Mouse (Mus musculus) neural tube, embryonic 13.5 days (tissue): ENCODE measurements around the gene Tas1r2. TPM values are rescaled to one million over a fixed set of nuclear protein-coding genes. Genes with fewer than 3 reads are reported as not detected.

Source experiments
- ATAC-seq: fragments of 200-750 bp; cut with Nextera tagmentation; 2 replicates; pipeline ENCODE4 v1.8.0; 2017; ENCODE audit warnings: low read depth, mild to moderate bottlenecking, moderate TSS enrichment, moderate library complexity
- H3K27ac ChIP-seq: fragments of 300-500 bp; sonication (generic); replicated peaks from 2 replicates; pipeline ENCODE4 v1.5.1; 2015; ENCODE audit warnings: moderate library complexity, mild to moderate bottlenecking, inconsistent platforms
- H3K27me3 ChIP-seq: fragments of 300-500 bp; sonication (generic); 2 replicates; pipeline ENCODE4 v1.6.1; 2015; ENCODE audit warnings: mild to moderate bottlenecking, inconsistent platforms
- H3K36me3 ChIP-seq: fragments of 300-500 bp; sonication (generic); 2 replicates; pipeline ENCODE4 v1.6.1; 2015; ENCODE audit warnings: mild to moderate bottlenecking, inconsistent platforms
- H3K4me1 ChIP-seq: fragments of 300-500 bp; sonication (generic); replicated peaks from 2 replicates; pipeline ENCODE4 v1.6.1; 2015; ENCODE audit warnings: inconsistent platforms
- H3K4me2 ChIP-seq: fragments of 300-500 bp; sonication (generic); 2 replicates; pipeline ENCODE4 v1.6.1; 2015; ENCODE audit warnings: inconsistent platforms, mild to moderate bottlenecking, moderate library complexity
- H3K4me3 ChIP-seq: fragments of 300-500 bp; sonication (generic); 2 replicates; pipeline ENCODE4 v1.5.1; 2015; ENCODE audit warnings: mild to moderate bottlenecking, inconsistent platforms
- H3K9ac ChIP-seq: fragments of 300-500 bp; sonication (generic); 2 replicates; pipeline ENCODE4 v1.6.1; 2015; ENCODE audit warnings: moderate library complexity, mild to moderate bottlenecking, inconsistent platforms
- H3K9me3 ChIP-seq: fragments of 300-500 bp; sonication (generic); 2 replicates; pipeline ENCODE4 v1.6.1; 2016; ENCODE audit warnings: inconsistent platforms
- WGBS: fragments of 180-500 bp; shearing (Covaris S2); methylation state at CpG from one replicate; pipeline ENCODE4 v1.1.7; 2015; 5-methylcytosine and 5-hydroxymethylcytosine counted together
- microRNA-seq: library from miRNA; unstranded; fragments of <30 nt; microRNA quantifications from one replicate; pipeline ENCODE4, GENCODE M21; 2016
- polyA plus RNA-seq: library from polyadenylated mRNA; unstranded; fragments of >200 nt; fragmentation: Nextera tagmentation; extraction: Ambion mirVana; gene quantifications from 2 replicates; pipeline ENCODE4 v1.2.1, GENCODE M21; 2015

Gene Tas1r2
- polyA plus RNA-seq, 1 experiment from 2014 or later: not detected

DNA sequence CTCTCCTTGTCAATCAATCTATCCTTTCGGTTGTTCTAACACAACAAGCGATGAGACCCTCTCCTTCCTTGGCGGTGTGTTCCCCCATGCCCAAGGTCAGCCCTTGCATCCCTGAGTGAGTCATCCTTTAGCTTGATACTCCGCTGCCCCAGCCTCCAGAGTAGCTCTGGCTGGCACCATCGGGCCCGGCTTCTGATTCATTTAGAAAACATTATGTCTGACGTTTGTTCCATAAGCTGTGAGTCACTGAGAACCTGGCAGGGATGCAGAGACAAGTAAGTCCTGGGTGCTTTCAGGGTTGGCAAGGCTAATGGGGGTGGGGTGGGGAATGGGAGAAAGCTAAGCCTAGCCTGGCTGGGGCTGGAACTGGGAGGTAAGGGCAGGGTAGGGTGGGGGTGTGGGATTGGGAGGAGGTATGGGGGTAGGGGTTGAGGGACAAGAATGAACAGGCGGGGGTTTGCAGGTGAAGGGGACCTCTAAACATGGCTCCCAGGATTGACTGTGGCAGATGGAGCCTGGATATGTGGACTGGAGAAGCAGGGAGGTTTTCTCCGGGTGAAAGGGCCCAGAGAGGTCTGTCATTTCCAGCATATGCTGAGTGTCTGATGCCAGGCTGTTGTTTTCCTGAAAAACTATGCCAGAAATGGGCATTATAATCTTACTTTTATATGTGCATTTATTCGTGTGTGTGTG is 63.3 kb downstream of the Tas1r2 start:
- no peaks in the 10 kb centered on the region for H3K36me3 ChIP-seq
- H3K27me3 ChIP-seq: no peaks in the 10 kb centered on the region
- H3K4me1 ChIP-seq: 0 out of 2 replicates have a peak, but pooled peaks cover 6% of the 10 kb centered on the region
- H3K9me3 ChIP-seq: no peaks in the 10 kb centered on the region
- H3K9ac ChIP-seq: no peak overlapping the region
- no peak overlapping the region for H3K4me3 ChIP-seq
- H3K4me2 ChIP-seq: no peak overlapping the region
- no peak for ATAC-seq
- H3K27ac ChIP-seq: no peak overlapping the region
- WGBS: 86% methylated on average over 10 of the region's 10 CpGs

DNA sequence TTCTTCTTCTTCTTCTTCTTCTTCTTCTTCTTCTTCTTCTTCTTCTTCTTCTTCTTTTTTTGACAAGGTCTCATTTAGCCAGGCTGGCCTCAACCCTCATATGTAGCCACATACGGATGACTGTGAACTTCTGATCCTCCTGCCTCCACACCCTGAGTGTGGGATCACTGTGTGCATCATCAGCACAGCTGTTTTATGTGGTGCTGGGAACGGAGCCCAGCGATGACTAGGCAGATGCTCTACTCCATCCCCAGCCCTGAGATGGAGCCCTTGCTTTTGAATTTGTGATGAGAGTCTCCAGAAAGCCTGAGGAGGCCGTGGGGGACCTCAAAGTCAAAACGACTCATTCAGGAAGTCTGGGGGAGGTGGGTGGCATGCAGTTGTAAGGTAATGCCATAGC is 65.6 kb downstream of the Tas1r2 start:
- Histone ChIP-seq H3K27me3 (no peaks in the 10 kb centered on the region), H3K4me2 (no peak overlapping the region), H3K36me3 (no peaks in the 10 kb centered on the region), H3K4me3 (no peak overlapping the region), H3K9ac (no peak overlapping the region), H3K4me1 (0 out of 2 replicates have a peak, but pooled peaks cover 6% of the 10 kb centered on the region), H3K27ac (no peak overlapping the region), H3K9me3 (no peaks in the 10 kb centered on the region)
- WGBS: 89% methylated on average over 5 of the region's 5 CpGs
- ATAC-seq: no peak

Small RNA genes lying within 50 kb of the gene (microRNA-seq; reads per million reads assigned to microRNA genes)
- gene Mir7020: not detected

Other genes with a start within 250 kb of the Tas1r2 start
- gene Iffo2, start 123.0 kb upstream of the Tas1r2 start, polyA plus RNA-seq: 4.6 and 5.3 TPM in 2 replicates
- gene Gm21969, start 50.4 kb upstream of the Tas1r2 start, polyA plus RNA-seq: not detected in 2 replicates
- 23.6 and 24.5 TPM in 2 replicates for gene Aldh4a1, start 30.7 kb upstream of the Tas1r2 start, polyA plus RNA-seq
- 0.50 and 0.70 TPM in 2 replicates for gene Pax7, start 180.0 kb downstream of the Tas1r2 start, polyA plus RNA-seq